Mouse (Mus musculus) forelimb bud, embryonic 11.5 days (tissue): ENCODE data around the gene Prss1.
"Not testable (repeated sequence)": the region's sequence is repeated elsewhere in the genome, so short reads cannot be mapped to it uniquely, and the experiment has no call there.

Source experiments
- DNase-seq: peaks from one replicate; pipeline ENCODE4 v3.0.0-alpha.2; 2012; ENCODE audit warnings: low read depth, low spot score

Prss1 gene

GRCm38 (mm10) chr6:41458632-41459031, at the start of gene Prss1:
TSS of gene Prss1 (plus strand) at chr6:41458932.
- not testable (repeated sequence) for DNase-seq

- not testable (repeated sequence) for DNase-seq
Observed at GRCm38 (mm10) chr6:41442261-41442660, 16.5 kb upstream of the Prss1 start.

- not testable (repeated sequence) for DNase-seq
Observed at GRCm38 (mm10) chr6:41446045-41446444, 12.7 kb upstream of the Prss1 start, which contains the start of gene Gm10334. TSS of gene Gm10334 (minus strand) at chr6:41446145.

GRCm38 (mm10) chr6:41499374-41499773, 40.6 kb downstream of the Prss1 start:
- no peak for DNase-seq

- DNase-seq: no peak
Observed at GRCm38 (mm10) chr6:41504915-41505314, 46.2 kb downstream of the Prss1 start.

GRCm38 (mm10) chr6:41505323-41505722, 46.6 kb downstream of the Prss1 start:
- DNase-seq: no peak
